Mouse (Mus musculus) skeletal muscle tissue, adult 2 months (tissue): Measurements from ENCODE around the gene AI854703.
A peak's percentile ranks its signal among the peaks of the same experiment; 100 is the strongest.

Experiments used
- DNase-seq: peaks from one replicate; pipeline ENCODE4 v3.0.0-alpha.2; 2012; ENCODE audit warnings: low read depth, low spot score

AI854703 gene

GRCm38 (mm10) chr6:48626464-48626863, at the start of gene AI854703:
Gene AI854703 (plus strand): TSS chr6:48626764.
- DNase-seq = no peak

GRCm38 (mm10) chr6:48578736-48579135, 47.8 kb upstream of the AI854703 start:
- no peak for DNase-seq

- DNase-seq = no peak
Observed at GRCm38 (mm10) chr6:48579215-48579648, 47.3 kb upstream of the AI854703 start.

- no peak for DNase-seq
Observed at GRCm38 (mm10) chr6:48581257-48581656, 45.3 kb upstream of the AI854703 start.

GRCm38 (mm10) chr6:48582037-48582436, 44.5 kb upstream of the AI854703 start:
- DNase-seq = no peak

- peak; percentile 61 for DNase-seq
Observed at GRCm38 (mm10) chr6:48589194-48589750, 37.3 kb upstream of the AI854703 start, which contains the start of gene Gm45021. Gene Gm45021 (plus strand): TSS chr6:48589610.

GRCm38 (mm10) chr6:48591221-48591845, 35.2 kb upstream of the AI854703 start:
- DNase-seq = no peak

GRCm38 (mm10) chr6:48591871-48592270, 34.7 kb upstream of the AI854703 start:
- DNase-seq = no peak

GRCm38 (mm10) chr6:48593158-48594042, 33.2 kb upstream of the AI854703 start, which contains the start of the genes Repin1 and Gm44965:
Gene Repin1 (plus strand): TSS chr6:48593883.
Gene Gm44965 (plus strand): TSS chr6:48593941.
- peak; percentile 89 for DNase-seq

- no peak for DNase-seq
Observed at GRCm38 (mm10) chr6:48594043-48594738, 32.4 kb upstream of the AI854703 start.

GRCm38 (mm10) chr6:48595278-48595677, 31.3 kb upstream of the AI854703 start:
- DNase-seq = no peak

- no peak for DNase-seq
Observed at GRCm38 (mm10) chr6:48596545-48597232, 29.9 kb upstream of the AI854703 start.

- DNase-seq = no peak
Observed at GRCm38 (mm10) chr6:48597233-48597625, 29.3 kb upstream of the AI854703 start.

- no peak for DNase-seq
Observed at GRCm38 (mm10) chr6:48600594-48600993, 26.0 kb upstream of the AI854703 start.

- peak; percentile 96 for DNase-seq
Observed at GRCm38 (mm10) chr6:48601271-48602079, 25.1 kb upstream of the AI854703 start, which contains the start of gene Zfp775. Gene Zfp775 (plus strand): TSS chr6:48602063.

- no peak for DNase-seq
Observed at GRCm38 (mm10) chr6:48602080-48602741, 24.4 kb upstream of the AI854703 start.

- no peak for DNase-seq
Observed at GRCm38 (mm10) chr6:48608124-48608523, 18.4 kb upstream of the AI854703 start.

GRCm38 (mm10) chr6:48609512-48609911, 17.1 kb upstream of the AI854703 start:
- DNase-seq = no peak

- no peak for DNase-seq
Observed at GRCm38 (mm10) chr6:48610657-48611056, 15.9 kb upstream of the AI854703 start.

GRCm38 (mm10) chr6:48613464-48613863, 13.1 kb upstream of the AI854703 start:
- DNase-seq = no peak
